Mouse (Mus musculus) 416B (cell line): ENCODE data around the gene Sprr2i.

Source experiments
- DNase-seq: peaks from one replicate; pipeline ENCODE4 v3.0.0; 2011; ENCODE audit warnings: low read depth

Gene Sprr2i

GRCm38 (mm10) chr3:92407691-92408090 is at the start of gene Sprr2i:
Gene Sprr2i, plus strand, starts transcription at chr3:92407991.
- no peak for DNase-seq

- no peak for DNase-seq
Observed at GRCm38 (mm10) chr3:92361619-92362018, 46.2 kb upstream of the Sprr2i start.

- no peak for DNase-seq
Observed at GRCm38 (mm10) chr3:92364887-92365286, 42.9 kb upstream of the Sprr2i start, which contains the start of gene Sprr2f. Gene Sprr2f, plus strand, starts transcription at chr3:92365187.

GRCm38 (mm10) chr3:92373613-92374012 is 34.2 kb upstream of the Sprr2i start:
- no peak for DNase-seq

- DNase-seq, result no peak
Observed at GRCm38 (mm10) chr3:92385385-92385784, 22.4 kb upstream of the Sprr2i start, which contains the start of gene Sprr2h. Gene Sprr2h, plus strand, starts transcription at chr3:92385685.

GRCm38 (mm10) chr3:92394301-92394700 is 13.5 kb upstream of the Sprr2i start:
- peak; percentile 55 for DNase-seq

GRCm38 (mm10) chr3:92417782-92418181 is 10.0 kb downstream of the Sprr2i start, which contains the start of gene Sprr2j-ps:
Gene Sprr2j-ps, plus strand, starts transcription at chr3:92418082.
- no peak for DNase-seq

- DNase-seq, result no peak
Observed at GRCm38 (mm10) chr3:92429323-92429722, 21.5 kb downstream of the Sprr2i start, which contains the start of gene Gm9774. Gene Gm9774, minus strand, starts transcription at chr3:92429423.

- no peak for DNase-seq
Observed at GRCm38 (mm10) chr3:92432282-92432681, 24.5 kb downstream of the Sprr2i start, which contains the start of gene Sprr2k. Gene Sprr2k, plus strand, starts transcription at chr3:92432582.

- no peak for DNase-seq
Observed at GRCm38 (mm10) chr3:92438689-92439088, 30.9 kb downstream of the Sprr2i start, which contains the start of gene Sprr1b. Gene Sprr1b, minus strand, starts transcription at chr3:92438789.

- DNase-seq, result peak; percentile 2
Observed at GRCm38 (mm10) chr3:92440177-92440576, 32.4 kb downstream of the Sprr2i start.

GRCm38 (mm10) chr3:92455151-92455550 is 47.4 kb downstream of the Sprr2i start:
- DNase-seq, result no peak

- DNase-seq, result no peak
Observed at GRCm38 (mm10) chr3:92458620-92459019, 50.8 kb downstream of the Sprr2i start, which contains the start of gene Sprr3. Gene Sprr3, minus strand, starts transcription at chr3:92458720.
